Mouse (Mus musculus): Measurements from ENCODE around the gene Snai1.

Snai1 gene

GRCm38 (mm10) chr2:167583161-167583952 lies 45.4 kb downstream of the Snai1 start:
- DNase-seq (ENCODE audit: low spot score in 2 of 2) = no peak

- no peak for DNase-seq (ENCODE audit: low spot score in 2 of 2)
Measured at GRCm38 (mm10) chr2:167585273-167585672, 47.3 kb downstream of the Snai1 start.

GRCm38 (mm10) chr2:167586041-167586440 lies 48.0 kb downstream of the Snai1 start:
- no peak for DNase-seq (ENCODE audit: low spot score in 2 of 2)

- no peak for DNase-seq (ENCODE audit: low spot score in 2 of 2)
Measured at GRCm38 (mm10) chr2:167586976-167587375, 49.0 kb downstream of the Snai1 start.

- no peak for DNase-seq (ENCODE audit: low spot score in 2 of 2)
Measured at GRCm38 (mm10) chr2:167588774-167589577, 51.0 kb downstream of the Snai1 start.
